Mouse (Mus musculus) embryonic facial prominence, embryonic 14.5 days (tissue): ENCODE measurements at regions not wholly inside any gene's neighbourhood (a gene's known extent, or its start where the extent isn't known, plus 50 kb on each side); places are given as distances from the start of the nearest gene placed in this dataset.
"Not testable (repeated sequence)": the region's sequence is repeated elsewhere in the genome, so short reads cannot be mapped to it uniquely, and the experiment has no call there.

Source experiments
- ATAC-seq: fragments of 200-750 bp; cut with Nextera tagmentation; 2 replicates; pipeline ENCODE4 v1.8.0; 2017; ENCODE audit warnings: low read depth, moderate number of reproducible peaks, moderate TSS enrichment
- DNase-seq: peaks from one replicate; pipeline ENCODE4 v3.0.0-alpha.2; 2015; ENCODE audit warnings: low spot score
- H3K27ac ChIP-seq: fragments of 300-500 bp; sonication (generic); replicated peaks from 2 replicates; pipeline ENCODE4 v1.5.1; 2014; ENCODE audit warnings: low read depth, mild to moderate bottlenecking, low read length, moderate library complexity
- H3K27me3 ChIP-seq: fragments of 300-500 bp; sonication (generic); replicated peaks from 2 replicates; pipeline ENCODE4 v1.6.1; 2014; ENCODE audit warnings: low read length; ENCODE audit not compliant: control insufficient read depth, insufficient read depth
- H3K36me3 ChIP-seq: fragments of 300-500 bp; sonication (generic); 2 replicates; pipeline ENCODE4 v1.6.1; 2014; ENCODE audit warnings: low read length, mixed read lengths; ENCODE audit not compliant: control insufficient read depth, insufficient read depth
- H3K4me1 ChIP-seq: fragments of 300-500 bp; sonication (generic); 2 replicates; pipeline ENCODE4 v1.6.1; 2014; ENCODE audit warnings: antibody characterized with exemption, low read length; ENCODE audit not compliant: control insufficient read depth, insufficient read depth
- H3K4me2 ChIP-seq: fragments of 300-500 bp; sonication (generic); 2 replicates; pipeline ENCODE4 v1.6.1; 2014; ENCODE audit warnings: low read depth, mild to moderate bottlenecking, low read length, moderate library complexity, mixed read lengths
- H3K4me3 ChIP-seq: fragments of 300-500 bp; sonication (generic); 2 replicates; pipeline ENCODE4 v1.5.1; 2014; ENCODE audit warnings: low read depth, mild to moderate bottlenecking, low read length
- H3K9ac ChIP-seq: fragments of 300-500 bp; sonication (generic); 2 replicates; pipeline ENCODE4 v1.6.1; 2014; ENCODE audit warnings: low read depth, mild to moderate bottlenecking, low read length, moderate library complexity, mixed read lengths
- H3K9me3 ChIP-seq: fragments of 300-500 bp; sonication (generic); 2 replicates; pipeline ENCODE4 v1.6.1; 2016; ENCODE audit warnings: low read length; ENCODE audit not compliant: control insufficient read depth
- WGBS: fragments of 180-500 bp; shearing (Covaris S2); extraction: QIAGEN DNeasy Blood & Tissue Kit; methylation state at CpG from one replicate; pipeline ENCODE4 v1.1.7; 2014; 5-methylcytosine and 5-hydroxymethylcytosine counted together

- ATAC-seq, H3K4me1 ChIP-seq, H3K4me2 ChIP-seq, H3K9ac ChIP-seq, H3K27me3 ChIP-seq, H3K36me3 ChIP-seq, DNase-seq, H3K4me3 ChIP-seq, H3K9me3 ChIP-seq: not testable (repeated sequence)
- peak overlapping the region; percentile 33; the same call in 1 of the 2 replicates for H3K27ac ChIP-seq
Observed at GRCm38 (mm10) chr3:49585962-49586361, 171.2 kb downstream of the Pcdh18 start.

- Histone ChIP-seq H3K36me3 (no peaks in the 10 kb centered on the region), H3K27me3 (no peaks in the 10 kb centered on the region), H3K4me1 (no peaks in the 10 kb centered on the region), H3K4me3 (no peak overlapping the region), H3K9me3 (0 out of 2 replicates have a peak, but pooled peaks cover 4% of the 10 kb centered on the region), H3K27ac (no peak overlapping the region), H3K4me2 (no peak overlapping the region), H3K9ac (no peak overlapping the region)
- DNase-seq (no peak), ATAC-seq (no peak)
- 83% methylated on average over 8 of the region's 8 CpGs for WGBS
Observed at GRCm38 (mm10) chr3:49566769-49567729, 190.1 kb downstream of the Pcdh18 start.

GRCm38 (mm10) chr3:49527642-49528041, 229.5 kb downstream of the Pcdh18 start:
- Histone ChIP-seq H3K4me3 (no peak overlapping the region), H3K9me3 (no peaks in the 10 kb centered on the region), H3K27me3 (no peaks in the 10 kb centered on the region), H3K9ac (no peak overlapping the region), H3K4me2 (no peak overlapping the region), H3K27ac (no peak overlapping the region), H3K36me3 (no peaks in the 10 kb centered on the region), H3K4me1 (no peaks in the 10 kb centered on the region)
- ATAC-seq (no peak), DNase-seq (no peak)

- H3K4me3 ChIP-seq, result no peak overlapping the region
- H3K4me1 ChIP-seq, result no peaks in the 10 kb centered on the region
- no peak overlapping the region for H3K9ac ChIP-seq
- no peaks in the 10 kb centered on the region for H3K36me3 ChIP-seq
- no peak for ATAC-seq
- H3K9me3 ChIP-seq, result no peaks in the 10 kb centered on the region
- WGBS, result 39% methylated on average over 2 of the region's 2 CpGs
- H3K27ac ChIP-seq, result no peak overlapping the region
- no peaks in the 10 kb centered on the region for H3K27me3 ChIP-seq
- H3K4me2 ChIP-seq, result no peak overlapping the region
- DNase-seq, result peak; percentile 38
Observed at GRCm38 (mm10) chr3:49520088-49520487, 237.0 kb downstream of the Pcdh18 start.

- Histone ChIP-seq H3K9me3 (no peaks in the 10 kb centered on the region), H3K9ac (no peak overlapping the region)
- peak; percentile 26 for DNase-seq
Observed at GRCm38 (mm10) chr3:49504581-49504980, 252.5 kb downstream of the Pcdh18 start.

DNA sequence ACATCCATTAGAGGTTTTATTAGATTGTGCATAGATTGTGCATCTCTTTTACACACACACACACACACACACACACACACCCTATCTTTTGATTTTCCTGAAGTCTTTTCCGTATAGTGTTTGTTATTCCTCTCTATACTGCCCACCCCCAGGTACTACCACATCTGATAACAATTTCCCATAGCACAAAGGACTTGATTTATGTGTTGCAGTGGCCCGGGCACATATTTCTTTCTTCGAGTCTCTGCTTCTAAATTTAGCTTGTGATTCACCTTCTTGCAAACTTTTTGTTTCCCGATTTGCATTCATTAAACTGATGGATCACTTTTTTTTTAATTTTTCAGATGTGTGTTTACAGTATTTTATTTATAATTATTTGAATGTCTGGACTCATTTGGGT, 254.8 kb downstream of the Pcdh18 start:
- no peak overlapping the region for H3K27ac ChIP-seq
- H3K36me3 ChIP-seq, result no peaks in the 10 kb centered on the region
- H3K27me3 ChIP-seq, result no peaks in the 10 kb centered on the region
- H3K4me2 ChIP-seq, result no peak overlapping the region
- 43% methylated on average over 4 of the region's 4 CpGs for WGBS
- no peak overlapping the region for H3K4me3 ChIP-seq
- ATAC-seq (no peak), DNase-seq (no peak)
- H3K9ac ChIP-seq, result no peak overlapping the region
- no peaks in the 10 kb centered on the region for H3K4me1 ChIP-seq
- no peaks in the 10 kb centered on the region for H3K9me3 ChIP-seq

More at GRCm38 (mm10) chr3:49504581-49504980, 252.5 kb downstream of the Pcdh18 start:
- Histone ChIP-seq H3K27ac (no peak overlapping the region), H3K4me3 (no peak overlapping the region), H3K36me3 (no peaks in the 10 kb centered on the region), H3K4me2 (no peak overlapping the region), H3K4me1 (no peaks in the 10 kb centered on the region), H3K27me3 (no peaks in the 10 kb centered on the region)
- WGBS, result 48% methylated on average over 6 of the region's 6 CpGs
- ATAC-seq, result no peak

DNA sequence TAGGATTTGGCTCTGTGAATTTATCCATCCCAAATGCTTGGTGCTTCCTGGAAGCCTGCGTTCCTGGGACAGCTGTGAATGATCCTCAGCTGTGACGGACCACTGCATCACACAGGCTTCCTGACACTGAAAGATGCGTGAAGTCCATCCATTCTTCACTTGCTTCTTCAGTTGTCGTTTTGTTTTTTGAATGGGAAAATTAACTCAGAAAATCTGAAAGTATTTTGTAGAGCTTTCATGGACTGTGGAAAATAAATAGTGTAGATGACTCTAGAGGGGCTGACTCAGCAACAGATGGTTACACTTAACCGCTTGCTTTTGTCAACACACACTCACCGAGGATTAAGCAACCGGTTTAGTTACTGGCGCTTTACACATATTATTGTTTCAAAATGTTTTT, 272.0 kb downstream of the Pcdh18 start:
- peak; percentile 86; the same call in 1 of the 2 replicates for ATAC-seq
- Histone ChIP-seq H3K4me3 (no peak overlapping the region), H3K4me2 (no peak overlapping the region), H3K27ac (peak overlapping the region; percentile 62), H3K27me3 (no peaks in the 10 kb centered on the region), H3K36me3 (no peaks in the 10 kb centered on the region), H3K9me3 (no peaks in the 10 kb centered on the region), H3K4me1 (no peaks in the 10 kb centered on the region), H3K9ac (no peak overlapping the region)
- 34% methylated on average over 8 of the region's 8 CpGs for WGBS
- peak; percentile 91 for DNase-seq
